Mouse (Mus musculus) heart, embryonic 15.5 days (tissue): ENCODE data around the gene Clpb. TPM values are rescaled to one million over a fixed set of nuclear protein-coding genes. Genes with fewer than 3 reads are reported as not detected.

Source experiments
- ATAC-seq: fragments of 200-750 bp; cut with Nextera tagmentation; replicated peaks from 2 replicates; pipeline ENCODE4 v1.8.0; 2017; ENCODE audit warnings: low read depth, moderate TSS enrichment; ENCODE audit not compliant: insufficient number of reproducible peaks, insufficient read depth, low FRiP score
- H3K27ac ChIP-seq: fragments of 300-500 bp; sonication (generic); 2 replicates; pipeline ENCODE4 v1.5.1; 2015; ENCODE audit warnings: mild to moderate bottlenecking, inconsistent platforms
- H3K27me3 ChIP-seq: fragments of 300-500 bp; sonication (generic); 2 replicates; pipeline ENCODE4 v1.6.1; 2015; ENCODE audit warnings: inconsistent platforms
- H3K36me3 ChIP-seq: fragments of 300-500 bp; sonication (generic); 2 replicates; pipeline ENCODE4 v1.6.1; 2015; ENCODE audit warnings: mild to moderate bottlenecking, inconsistent platforms
- H3K4me1 ChIP-seq: fragments of 300-500 bp; sonication (generic); replicated peaks from 2 replicates; pipeline ENCODE4 v1.6.1; 2015; ENCODE audit warnings: inconsistent platforms
- H3K4me2 ChIP-seq: fragments of 300-500 bp; sonication (generic); 2 replicates; pipeline ENCODE4 v1.6.1; 2015; ENCODE audit warnings: inconsistent platforms, mild to moderate bottlenecking, moderate library complexity
- H3K4me3 ChIP-seq: fragments of 300-500 bp; sonication (generic); 2 replicates; pipeline ENCODE4 v1.5.1; 2015; ENCODE audit warnings: mild to moderate bottlenecking, inconsistent platforms
- H3K9ac ChIP-seq: fragments of 300-500 bp; sonication (generic); 2 replicates; pipeline ENCODE4 v1.6.1; 2015; ENCODE audit warnings: mild to moderate bottlenecking, inconsistent platforms
- H3K9me3 ChIP-seq: fragments of 300-500 bp; sonication (generic); replicated peaks from 2 replicates; pipeline ENCODE4 v1.6.1; 2016; ENCODE audit warnings: inconsistent platforms
- WGBS: fragments of 180-500 bp; shearing (Covaris S2); methylation state at CpG from one replicate; pipeline ENCODE4 v1.1.7; 2015; ENCODE audit warnings: mixed read lengths; 5-methylcytosine and 5-hydroxymethylcytosine counted together
- polyA plus RNA-seq: library from polyadenylated mRNA; unstranded; fragments of >200 nt; fragmentation: Nextera tagmentation; extraction: Ambion mirVana; gene quantifications from 2 replicates; pipeline ENCODE4 v1.2.1, GENCODE M21; 2015

Clpb gene
- polyA plus RNA-seq, 1 experiment from 2014 or later = 43.8 TPM

GRCm38 (mm10) chr7:101755301-101755700 lies 91.9 kb downstream of the Clpb start:
- Histone ChIP-seq H3K9me3 (no peaks in the 10 kb centered on the region), H3K27me3 (no peaks in the 10 kb centered on the region), H3K9ac (no peak overlapping the region), H3K4me2 (no peak overlapping the region), H3K36me3 (no peaks in the 10 kb centered on the region; the same call in 1 of the 2 replicates), H3K4me3 (no peak overlapping the region), H3K4me1 (no peaks in the 10 kb centered on the region), H3K27ac (no peak overlapping the region)
- no peak for ATAC-seq
- WGBS = 92% methylated on average over 6 of the region's 6 CpGs

GRCm38 (mm10) chr7:101761899-101762780 lies 98.7 kb downstream of the Clpb start:
- 77% methylated on average over 11 of the region's 11 CpGs for WGBS
- Histone ChIP-seq H3K36me3 (no peaks in the 10 kb centered on the region), H3K27me3 (no peaks in the 10 kb centered on the region), H3K4me2 (no peak overlapping the region), H3K27ac (no peak overlapping the region), H3K9me3 (no peaks in the 10 kb centered on the region), H3K9ac (no peak overlapping the region), H3K4me1 (peaks cover 6% of the 10 kb centered on the region), H3K4me3 (no peak overlapping the region)
- ATAC-seq = 0 out of 2 replicates have a peak, but pooled peaks have one; percentile 43

GRCm38 (mm10) chr7:101767335-101767907 lies 104.0 kb downstream of the Clpb start:
- no peaks in the 10 kb centered on the region for H3K9me3 ChIP-seq
- ATAC-seq = peak; percentile 82
- H3K27ac ChIP-seq = peak overlapping the region; percentile 70
- H3K4me3 ChIP-seq = no peak overlapping the region
- H3K9ac ChIP-seq = no peak overlapping the region
- peaks cover 18% of the 10 kb centered on the region for H3K4me1 ChIP-seq
- H3K27me3 ChIP-seq = no peaks in the 10 kb centered on the region
- no peak overlapping the region for H3K4me2 ChIP-seq
- H3K36me3 ChIP-seq = no peaks in the 10 kb centered on the region
- WGBS = 53% methylated on average over 5 of the region's 5 CpGs

GRCm38 (mm10) chr7:101770051-101770450 lies 106.6 kb downstream of the Clpb start:
- Histone ChIP-seq H3K4me2 (no peak overlapping the region), H3K27ac (no peak overlapping the region), H3K36me3 (no peaks in the 10 kb centered on the region), H3K9ac (no peak overlapping the region), H3K9me3 (no peaks in the 10 kb centered on the region), H3K4me1 (peaks cover 17% of the 10 kb centered on the region), H3K4me3 (no peak overlapping the region), H3K27me3 (no peaks in the 10 kb centered on the region)
- ATAC-seq = no peak
- 78% methylated on average over 7 of the region's 7 CpGs for WGBS

- H3K27ac ChIP-seq = no peak overlapping the region
- 48% methylated on average over 1 of the region's 1 CpGs for WGBS
- H3K9me3 ChIP-seq = no peaks in the 10 kb centered on the region
- H3K4me1 ChIP-seq = peaks cover 17% of the 10 kb centered on the region
- no peak overlapping the region for H3K4me3 ChIP-seq
- H3K9ac ChIP-seq = no peak overlapping the region
- no peak overlapping the region for H3K4me2 ChIP-seq
- H3K27me3 ChIP-seq = no peaks in the 10 kb centered on the region
- no peak for ATAC-seq
- no peaks in the 10 kb centered on the region for H3K36me3 ChIP-seq
These were observed 108.2 kb downstream of the Clpb start for GRCm38 (mm10) chr7:101771604-101772003.

- WGBS = 59% methylated on average over 8 of the region's 8 CpGs
- H3K9ac ChIP-seq = no peak overlapping the region
- no peak overlapping the region for H3K27ac ChIP-seq
- no peaks in the 10 kb centered on the region for H3K36me3 ChIP-seq
- peaks cover 10% of the 10 kb centered on the region for H3K4me1 ChIP-seq
- H3K27me3 ChIP-seq = no peaks in the 10 kb centered on the region
- H3K9me3 ChIP-seq = no peaks in the 10 kb centered on the region
- no peak overlapping the region for H3K4me3 ChIP-seq
- no peak for ATAC-seq
- H3K4me2 ChIP-seq = no peak overlapping the region
These were observed 109.3 kb downstream of the Clpb start for GRCm38 (mm10) chr7:101772687-101773086.

GRCm38 (mm10) chr7:101777053-101777452 lies 113.6 kb downstream of the Clpb start:
- no peak overlapping the region for H3K4me2 ChIP-seq
- H3K4me3 ChIP-seq = no peak overlapping the region
- H3K36me3 ChIP-seq = no peaks in the 10 kb centered on the region; the same call in 1 of the 2 replicates
- H3K9ac ChIP-seq = no peak overlapping the region
- no peaks in the 10 kb centered on the region for H3K4me1 ChIP-seq
- 89% methylated on average over 1 of the region's 1 CpGs for WGBS
- no peaks in the 10 kb centered on the region for H3K9me3 ChIP-seq
- H3K27me3 ChIP-seq = no peaks in the 10 kb centered on the region
- no peak overlapping the region for H3K27ac ChIP-seq
- no peak for ATAC-seq

GRCm38 (mm10) chr7:101817861-101818401 lies 154.5 kb downstream of the Clpb start, which contains the start of gene Phox2a:
Gene Phox2a (plus strand): TSS chr7:101818313.
- Histone ChIP-seq H3K4me3 (peak within 1 kb of the TSS; percentile 38), H3K9me3 (no peaks in the 10 kb centered on the region), H3K4me2 (peak within 1 kb of the TSS; percentile 64), H3K27me3 (peaks cover 63% of the 10 kb centered on the region), H3K4me1 (peaks cover 37% of the 10 kb centered on the region), H3K27ac (no peak within 1 kb of the TSS), H3K36me3 (no peaks in the 10 kb centered on the region), H3K9ac (0 out of 2 replicates have a peak within 1 kb of the TSS, but pooled peaks have one; percentile 6)
- 1% methylated on average over 44 of the region's 45 CpGs for WGBS
- ATAC-seq = peak; percentile 29; the same call in 1 of the 2 replicates

- Histone ChIP-seq H3K36me3 (peaks cover 19% of the 10 kb centered on the region; the same call in 1 of the 2 replicates), H3K4me2 (peak overlapping the region; percentile 98), H3K4me1 (peaks cover 44% of the 10 kb centered on the region), H3K27ac (no peak overlapping the region), H3K27me3 (peaks cover 63% of the 10 kb centered on the region), H3K9ac (no peak overlapping the region), H3K9me3 (no peaks in the 10 kb centered on the region), H3K4me3 (peak overlapping the region; percentile 58)
- ATAC-seq = no peak
- WGBS = 4% methylated on average over 35 of the region's 35 CpGs
These were observed 157.0 kb downstream of the Clpb start for GRCm38 (mm10) chr7:101820295-101821030.

GRCm38 (mm10) chr7:101821571-101822501 lies 158.4 kb downstream of the Clpb start:
- WGBS = under 1% methylated on average over 66 of the region's 71 CpGs
- ATAC-seq = peak; percentile 74
- H3K27me3 ChIP-seq = peaks cover 54% of the 10 kb centered on the region

More at GRCm38 (mm10) chr7:101821571-101822501, 158.4 kb downstream of the Clpb start:
- Histone ChIP-seq H3K4me2 (peak overlapping the region; percentile 98), H3K4me1 (peaks cover 44% of the 10 kb centered on the region), H3K36me3 (peaks cover 32% of the 10 kb centered on the region), H3K9me3 (no peaks in the 10 kb centered on the region), H3K4me3 (peak overlapping the region; percentile 58), H3K27ac (peak overlapping the region; percentile 79), H3K9ac (peak overlapping the region; percentile 77)
